Mouse (Mus musculus): Measurements from ENCODE around the gene Iqcn.

GRCm38 (mm10) chr8:70679404-70679803, 23.9 kb upstream of the Iqcn start:
- no peak for TF ChIP-seq POU5F1 (IDR thresholded peaks at IDR 0.05; ENCODE audit: borderline replicate concordance, low read length)
- TF ChIP-seq CTCF (conservative IDR thresholded peaks at IDR 0.05; ENCODE audit: low read length), result no peak
- no peak for TF ChIP-seq NANOG (IDR thresholded peaks at IDR 0.05; ENCODE audit: borderline replicate concordance, low read length)
